8 mouse cellular contexts compared by ENCODE assay signal in genomic region chr8:13254019-13254418, GRCm38 (mm10). TPM values are rescaled to one million over a fixed set of nuclear protein-coding genes. Genes with fewer than 3 reads are reported as not detected.
A peak's percentile ranks its signal among the peaks of the same experiment; 100 is the strongest.
DNase-seq lines count a peak whose midpoint lies in the region; ATAC-seq lines count a peak whose summit lies in the region.

Adprhl1 (minus strand) TSS chr8:13254162.

- DNase-seq in adipocyte (ENCODE audit: low spot score): peak; percentile 88
- DNase-seq in gastrocnemius, adult 8-10 months (ENCODE audit: low spot score in 2 of 2): peak; percentile 70 to 83
- DNase-seq in left cerebral cortex, adult 8-10 months (ENCODE audit: low spot score in 2 of 2): peak; percentile 48 to 58
- DNase-seq in right cerebral cortex, postnatal 25 days: peak; percentile 70
- DNase-seq in urinary bladder, postnatal 36 days (ENCODE audit: low spot score in 2 of 2): peak; percentile 26 to 62

- peak; percentile 96 for ATAC-seq in common myeloid progenitor, adult 5-6 weeks (replicated peaks; ENCODE audit: low read depth, poor library complexity, severe bottlenecking)
- peak; percentile 60 for ATAC-seq in inflammation-experienced regulatory T-cells, adult 6 months
- ATAC-seq in megakaryocyte-erythroid progenitor cell, adult 5-6 weeks (replicated peaks; ENCODE audit: low FRiP score, low TSS enrichment, poor library complexity, severe bottlenecking): peak; percentile 83

RNA-seq across cellular contexts. Expression of gene Adprhl1, which starts in this region (rescaled TPM):
- total RNA-seq in common myeloid progenitor, adult 5-6 weeks (2017): not detected in 2 replicates
- 10 to 100 TPM; 50.0 to 62.3 (median 56.3) TPM for total RNA-seq in gastrocnemius, adult 8-10 months (2022)
- not detected for polyA plus RNA-seq in inflammation-experienced regulatory T-cells, adult 6 months (2017; shearing (Covaris generic))
- 1 to 10 TPM; 1.4 to 2.3 (median 1.7) TPM for total RNA-seq in left cerebral cortex, adult 8-10 months (2022)
- not detected in 2 replicates for total RNA-seq in megakaryocyte-erythroid progenitor cell, adult 5-6 weeks (2014; fragmentation: Nextera tagmentation)
- total RNA-seq in megakaryocyte-erythroid progenitor cell, adult 5-6 weeks (2017): not detected in 2 replicates

Comparison
In these comparisons a context has a peak if more than half of its experiments do, and no peak if none do; other contexts are left out.
1. Peak in every context shown above with its lines: DNase-seq and ATAC-seq.
2. RNA of gene Adprhl1 (total RNA-seq): 50.0 to 62.3 TPM in gastrocnemius, adult 8-10 months; 1.4 to 2.3 TPM in left cerebral cortex, adult 8-10 months, not detected in common myeloid progenitor, adult 5-6 weeks and not detected in megakaryocyte-erythroid progenitor cell, adult 5-6 weeks; every median in the first group is over 10 times any median in the second.
3. Peak in ATAC-seq in common myeloid progenitor, adult 5-6 weeks; RNA of the gene not detected or under 1 TPM.
4. Peak in ATAC-seq in inflammation-experienced regulatory T-cells, adult 6 months; RNA of the gene not detected or under 1 TPM.
5. Peak in ATAC-seq in megakaryocyte-erythroid progenitor cell, adult 5-6 weeks; RNA of the gene not detected or under 1 TPM.